Mouse (Mus musculus): Measurements from ENCODE around the gene Tmem120a.

The Tmem120a gene

GRCm38 (mm10) chr5:135738266-135738665, 6.0 kb downstream of the Tmem120a start:
- Histone ChIP-seq H3K9me3 (ENCODE audit: low read length) (no peaks in the 10 kb centered on the region), H3K4me3 (replicated peaks; ENCODE audit: low read length) (no peak overlapping the region; the same call in 1 of the 2 replicates), H3K36me3 (ENCODE audit: insufficient read depth, low read length) (peaks cover 63% of the 10 kb centered on the region), H3K4me1 (replicated peaks; ENCODE audit: low read depth, low read length) (peaks cover 75% of the 10 kb centered on the region), H3K27me3 (ENCODE audit: insufficient read depth, low read length) (peaks cover 11% of the 10 kb centered on the region)
- TF ChIP-seq NANOG (IDR thresholded peaks at IDR 0.05; ENCODE audit: borderline replicate concordance, low read length) = no peak
- no peak for TF ChIP-seq CTCF (conservative IDR thresholded peaks at IDR 0.05; ENCODE audit: low read length)
- no peak for TF ChIP-seq POU5F1 (IDR thresholded peaks at IDR 0.05; ENCODE audit: borderline replicate concordance, low read length)

GRCm38 (mm10) chr5:135737154-135737553, 7.1 kb downstream of the Tmem120a start:
- TF ChIP-seq CTCF (conservative IDR thresholded peaks at IDR 0.05; ENCODE audit: low read length) (peak; percentile 93), NANOG (IDR thresholded peaks at IDR 0.05; ENCODE audit: borderline replicate concordance, low read length) (no peak)
- Histone ChIP-seq H3K36me3 (ENCODE audit: insufficient read depth, low read length) (peaks cover 74% of the 10 kb centered on the region), H3K4me1 (replicated peaks; ENCODE audit: low read depth, low read length) (peaks cover 72% of the 10 kb centered on the region), H3K4me3 (replicated peaks; ENCODE audit: low read length) (no peak overlapping the region), H3K9me3 (ENCODE audit: low read length) (no peaks in the 10 kb centered on the region), H3K27me3 (ENCODE audit: insufficient read depth, low read length) (peaks cover 6% of the 10 kb centered on the region; the same call in 1 of the 2 replicates)

GRCm38 (mm10) chr5:135736544-135736943, 7.7 kb downstream of the Tmem120a start:
- H3K36me3 ChIP-seq (ENCODE audit: insufficient read depth, low read length) = peaks cover 76% of the 10 kb centered on the region
- H3K4me1 ChIP-seq (replicated peaks; ENCODE audit: low read depth, low read length) = peaks cover 68% of the 10 kb centered on the region
- peaks cover 6% of the 10 kb centered on the region; the same call in 1 of the 2 replicates for H3K27me3 ChIP-seq (ENCODE audit: insufficient read depth, low read length)
- TF ChIP-seq NANOG (IDR thresholded peaks at IDR 0.05; ENCODE audit: borderline replicate concordance, low read length) = no peak
- TF ChIP-seq POU5F1 (IDR thresholded peaks at IDR 0.05; ENCODE audit: borderline replicate concordance, low read length) = no peak
- TF ChIP-seq CTCF (conservative IDR thresholded peaks at IDR 0.05; ENCODE audit: low read length) = no peak
- 0 out of 2 replicates have a peak overlapping the region, but pooled peaks have one; percentile 17 for H3K4me3 ChIP-seq (replicated peaks; ENCODE audit: low read length)
- H3K9me3 ChIP-seq (ENCODE audit: low read length) = no peaks in the 10 kb centered on the region

- Histone ChIP-seq H3K4me1 (replicated peaks; ENCODE audit: low read depth, low read length) (peaks cover 68% of the 10 kb centered on the region), H3K9me3 (ENCODE audit: low read length) (no peaks in the 10 kb centered on the region), H3K4me3 (replicated peaks; ENCODE audit: low read length) (0 out of 2 replicates have a peak overlapping the region, but pooled peaks have one; percentile 17), H3K27me3 (ENCODE audit: insufficient read depth, low read length) (peaks cover 6% of the 10 kb centered on the region; the same call in 1 of the 2 replicates), H3K36me3 (ENCODE audit: insufficient read depth, low read length) (peaks cover 76% of the 10 kb centered on the region)
- TF ChIP-seq CTCF (conservative IDR thresholded peaks at IDR 0.05; ENCODE audit: low read length) (no peak), NANOG (IDR thresholded peaks at IDR 0.05; ENCODE audit: borderline replicate concordance, low read length) (no peak), POU5F1 (IDR thresholded peaks at IDR 0.05; ENCODE audit: borderline replicate concordance, low read length) (no peak)
These were observed 8.5 kb downstream of the Tmem120a start for GRCm38 (mm10) chr5:135735741-135736140.

GRCm38 (mm10) chr5:135734057-135734680, 10.1 kb downstream of the Tmem120a start:
- Histone ChIP-seq H3K36me3 (ENCODE audit: insufficient read depth, low read length) (peaks cover 81% of the 10 kb centered on the region), H3K27me3 (ENCODE audit: insufficient read depth, low read length) (peaks cover 6% of the 10 kb centered on the region; the same call in 1 of the 2 replicates), H3K4me3 (replicated peaks; ENCODE audit: low read length) (peak overlapping the region; percentile 74), H3K9me3 (ENCODE audit: low read length) (no peaks in the 10 kb centered on the region), H3K4me1 (replicated peaks; ENCODE audit: low read depth, low read length) (peaks cover 73% of the 10 kb centered on the region)
- no peak for TF ChIP-seq CTCF (conservative IDR thresholded peaks at IDR 0.05; ENCODE audit: low read length)
- no peak for TF ChIP-seq NANOG (IDR thresholded peaks at IDR 0.05; ENCODE audit: borderline replicate concordance, low read length)
- TF ChIP-seq POU5F1 (IDR thresholded peaks at IDR 0.05; ENCODE audit: borderline replicate concordance, low read length) = no peak

- Histone ChIP-seq H3K4me1 (replicated peaks; ENCODE audit: low read depth, low read length) (peaks cover 70% of the 10 kb centered on the region), H3K4me3 (replicated peaks; ENCODE audit: low read length) (peak overlapping the region; percentile 74), H3K27me3 (ENCODE audit: insufficient read depth, low read length) (peaks cover 6% of the 10 kb centered on the region; the same call in 1 of the 2 replicates), H3K9me3 (ENCODE audit: low read length) (no peaks in the 10 kb centered on the region), H3K36me3 (ENCODE audit: insufficient read depth, low read length) (peaks cover 92% of the 10 kb centered on the region)
- TF ChIP-seq CTCF (conservative IDR thresholded peaks at IDR 0.05; ENCODE audit: low read length) (no peak), NANOG (IDR thresholded peaks at IDR 0.05; ENCODE audit: borderline replicate concordance, low read length) (no peak), POU5F1 (IDR thresholded peaks at IDR 0.05; ENCODE audit: borderline replicate concordance, low read length) (no peak)
These were observed 11.2 kb downstream of the Tmem120a start for GRCm38 (mm10) chr5:135733071-135733470.

GRCm38 (mm10) chr5:135731322-135731721, 12.9 kb downstream of the Tmem120a start:
- TF ChIP-seq CTCF (conservative IDR thresholded peaks at IDR 0.05; ENCODE audit: low read length) (no peak), POU5F1 (IDR thresholded peaks at IDR 0.05; ENCODE audit: borderline replicate concordance, low read length) (no peak), NANOG (IDR thresholded peaks at IDR 0.05; ENCODE audit: borderline replicate concordance, low read length) (no peak)
- Histone ChIP-seq H3K4me1 (replicated peaks; ENCODE audit: low read depth, low read length) (peaks cover 56% of the 10 kb centered on the region), H3K9me3 (ENCODE audit: low read length) (no peaks in the 10 kb centered on the region), H3K36me3 (ENCODE audit: insufficient read depth, low read length) (peaks cover 89% of the 10 kb centered on the region), H3K4me3 (replicated peaks; ENCODE audit: low read length) (no peak overlapping the region), H3K27me3 (ENCODE audit: insufficient read depth, low read length) (peaks cover 6% of the 10 kb centered on the region; the same call in 1 of the 2 replicates)

- Histone ChIP-seq H3K4me1 (replicated peaks; ENCODE audit: low read depth, low read length) (peaks cover 56% of the 10 kb centered on the region), H3K9me3 (ENCODE audit: low read length) (no peaks in the 10 kb centered on the region), H3K36me3 (ENCODE audit: insufficient read depth, low read length) (peaks cover 85% of the 10 kb centered on the region), H3K4me3 (replicated peaks; ENCODE audit: low read length) (no peak overlapping the region), H3K27me3 (ENCODE audit: insufficient read depth, low read length) (peaks cover 6% of the 10 kb centered on the region; the same call in 1 of the 2 replicates)
- TF ChIP-seq NANOG (IDR thresholded peaks at IDR 0.05; ENCODE audit: borderline replicate concordance, low read length) (no peak), POU5F1 (IDR thresholded peaks at IDR 0.05; ENCODE audit: borderline replicate concordance, low read length) (no peak), CTCF (conservative IDR thresholded peaks at IDR 0.05; ENCODE audit: low read length) (no peak)
These were observed 13.3 kb downstream of the Tmem120a start for GRCm38 (mm10) chr5:135730916-135731315.

Data from E14TG2a.4 (cell line).